Mouse (Mus musculus) ovary, adult 2 months (tissue): ENCODE measurements around the gene Rc3h2. TPM values are rescaled to one million over a fixed set of nuclear protein-coding genes. Genes with fewer than 3 reads are reported as not detected.

Experiments
- polyA plus RNA-seq: library from polyadenylated mRNA; depleted of rRNA; stranded (reverse); fragments of >200 nt; gene quantifications from 2 replicates; pipeline ENCODE4 v1.2.3, GENCODE M21; 2012; rRNA removed

The Rc3h2 gene
- polyA plus RNA-seq = 4.4 and 7.3 TPM in 2 replicates

GRCm38 (mm10) chr2:37422306-37423304, at the start of gene Rc3h2:
Rc3h2 (minus strand) TSS chr2:37422903.

GRCm38 (mm10) chr2:37442611-37443591, 20.2 kb upstream of the Rc3h2 start, which contains the start of the genes Zbtb26, Zbtb6 and Rabgap1:
Zbtb26 (minus strand) TSS chr2:37443135.
Zbtb6 (minus strand) TSS chr2:37443171.
Rabgap1 (plus strand) TSS chr2:37443279.

GRCm38 (mm10) chr2:37358633-37359540, 63.8 kb downstream of the Rc3h2 start, which contains the start of gene Pdcl:
Pdcl (minus strand) TSS chr2:37359332.

GRCm38 (mm10) chr2:37326215-37326614, 96.5 kb downstream of the Rc3h2 start, which contains the start of gene Olfr368:
Olfr368 (plus strand) TSS chr2:37326515.

Other genes with a start within 250 kb of the Rc3h2 start
- not detected in 2 replicates for gene Olfr365, start 234.7 kb downstream of the Rc3h2 start, polyA plus RNA-seq
- gene Olfr366, start 211.3 kb downstream of the Rc3h2 start, polyA plus RNA-seq = not detected in 2 replicates
- not detected in 2 replicates for gene Olfr368, start 96.4 kb downstream of the Rc3h2 start, polyA plus RNA-seq
- 10.4 and 11.4 TPM in 2 replicates for gene Pdcl, start 63.6 kb downstream of the Rc3h2 start, polyA plus RNA-seq
- 2.8 and 3.5 TPM in 2 replicates for gene Zbtb26, start 20.2 kb upstream of the Rc3h2 start, polyA plus RNA-seq
- gene Zbtb6, start 20.3 kb upstream of the Rc3h2 start, polyA plus RNA-seq = 1.4 and 1.6 TPM in 2 replicates
- 6.7 and 7.3 TPM in 2 replicates for gene Rabgap1, start 20.4 kb upstream of the Rc3h2 start, polyA plus RNA-seq
- gene Gpr21, start 93.4 kb upstream of the Rc3h2 start, polyA plus RNA-seq = 0.20 and 0.23 TPM in 2 replicates